Mouse (Mus musculus) heart, postnatal 0 days (tissue): ENCODE measurements around the gene Gbp8.

Experiments used
- CTCF ChIP-seq: IDR thresholded peaks from 2 replicates; pipeline ENCODE4 v1.5.1; 2016; ENCODE audit warnings: antibody characterized with exemption, control low read depth, low read depth
- EP300 ChIP-seq: IDR thresholded peaks from 2 replicates; pipeline ENCODE4 v1.6.1; 2016; ENCODE audit warnings: antibody characterized with exemption, low read depth

DNA sequence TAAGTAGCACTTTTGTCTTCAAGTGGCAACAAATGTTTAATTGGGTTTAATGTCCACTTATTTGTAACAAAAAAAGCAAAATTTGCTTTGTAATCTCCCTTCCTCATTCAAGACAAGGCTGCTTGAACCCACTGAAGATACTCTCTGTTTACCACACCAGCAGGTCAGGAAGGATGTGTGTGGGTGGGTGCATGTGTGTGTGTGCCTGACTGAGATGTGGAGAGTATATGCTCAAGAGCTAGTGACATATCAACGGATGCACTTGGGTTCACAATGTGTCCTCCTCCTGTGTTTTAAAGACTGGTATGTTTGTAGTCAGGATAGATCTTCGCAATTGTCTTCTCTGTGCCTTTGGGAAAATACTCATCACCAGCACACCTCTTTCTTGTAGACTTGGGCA, 24.6 kb downstream of the Gbp8 start:
- TF ChIP-seq CTCF: no peak
- no peak for TF ChIP-seq EP300
